Mouse (Mus musculus): ENCODE results near the gene Sgcd.

GRCm38 (mm10) chr11:47129992-47130391 lies 858.8 kb downstream of the Sgcd start:
- no peak for TF ChIP-seq POLR2A (IDR thresholded peaks at IDR 0.05; ENCODE audit: low read depth, low read length)
- TF ChIP-seq ZC3H11A (IDR thresholded peaks at IDR 0.05; ENCODE audit: low read depth, low read length), result no peak
- TF ChIP-seq NELFE (IDR thresholded peaks at IDR 0.05; ENCODE audit: low read depth, low read length), result no peak
- no peak for TF ChIP-seq CTCF (conservative IDR thresholded peaks at IDR 0.05 in 1 of 2, IDR thresholded peaks at IDR 0.05 in 1 of 2; ENCODE audit: low read depth in 2 of 2, low read length in 2 of 2)
- no peak for TF ChIP-seq BHLHE40 (IDR thresholded peaks at IDR 0.05; ENCODE audit: low read depth, low read length)
- TF ChIP-seq JUND (conservative IDR thresholded peaks at IDR 0.05; ENCODE audit: low read depth, low read length), result no peak
